Mouse (Mus musculus) olfactory bulb, adult 2 months (tissue): ENCODE data around the gene 4930516K23Rik.

Source experiments
- CTCF ChIP-seq: fragments of 200-500 bp; IDR thresholded peaks from 2 replicates; pipeline ENCODE4 v1.5.1; 2012; ENCODE audit warnings: low read depth, mild to moderate bottlenecking, low read length, moderate library complexity; ENCODE audit not compliant: insufficient read depth
- POLR2A ChIP-seq: fragments of 200-500 bp; IDR thresholded peaks from 2 replicates; pipeline ENCODE4 v1.6.1; 2012; ENCODE audit warnings: mild to moderate bottlenecking, low read depth, low read length, moderate library complexity; ENCODE audit not compliant: insufficient read depth

GRCm38 (mm10) chr7:104103913-104104756 lies 42.9 kb upstream of the 4930516K23Rik start:
- TF ChIP-seq CTCF (no peak), POLR2A (no peak)
